Mouse (Mus musculus): ENCODE data around the gene Tubd1.

The Tubd1 gene

GRCm38 (mm10) chr11:86599378-86600208 is 54.8 kb downstream of the Tubd1 start:
- no peak for DNase-seq (ENCODE audit: low spot score in 2 of 2)

GRCm38 (mm10) chr11:86600209-86600557 is 55.4 kb downstream of the Tubd1 start:
- no peak for DNase-seq (ENCODE audit: low spot score in 2 of 2)

GRCm38 (mm10) chr11:86602116-86602515 is 57.3 kb downstream of the Tubd1 start:
- DNase-seq (ENCODE audit: low spot score in 2 of 2), result no peak

DNA sequence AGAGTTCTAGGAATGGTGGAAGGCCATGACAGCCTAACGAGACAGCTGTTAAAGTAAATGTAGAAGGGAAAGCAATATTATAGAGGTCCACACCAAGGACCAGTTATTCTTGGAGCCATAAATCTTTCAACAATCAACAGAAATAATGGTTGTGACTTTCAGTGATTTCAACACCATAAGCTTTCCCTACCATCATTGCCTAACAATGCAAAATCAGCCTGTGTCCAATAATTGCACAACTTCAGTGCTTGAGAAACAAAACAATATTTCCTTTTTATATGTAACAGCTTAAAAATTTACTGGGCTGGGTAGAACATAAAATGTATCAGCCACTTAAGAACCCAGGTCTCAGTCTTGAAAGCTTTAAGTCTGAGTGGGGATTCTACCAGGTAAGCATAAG is 58.9 kb downstream of the Tubd1 start:
- no peak for DNase-seq (ENCODE audit: low spot score in 2 of 2)

DNA sequence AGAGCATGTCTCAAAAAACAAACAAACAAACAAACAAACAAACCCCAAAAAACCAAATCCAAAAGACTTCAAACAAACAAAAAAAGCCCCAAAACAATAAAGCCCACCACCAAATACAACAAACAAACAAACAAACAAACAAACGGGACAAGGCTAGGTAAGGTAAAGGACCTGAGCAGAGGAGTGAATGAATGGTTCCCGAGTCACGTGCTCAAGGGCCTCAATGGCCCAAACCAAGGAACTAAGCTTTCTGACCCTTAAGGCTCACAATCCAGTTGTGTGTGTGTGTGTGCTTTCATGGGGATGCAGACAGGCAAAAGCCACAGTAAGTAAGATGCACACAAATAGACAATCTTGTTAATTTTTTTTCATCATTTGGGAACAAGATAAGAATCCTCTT is 59.5 kb downstream of the Tubd1 start:
- DNase-seq (ENCODE audit: low spot score in 2 of 2), result no peak

DNA sequence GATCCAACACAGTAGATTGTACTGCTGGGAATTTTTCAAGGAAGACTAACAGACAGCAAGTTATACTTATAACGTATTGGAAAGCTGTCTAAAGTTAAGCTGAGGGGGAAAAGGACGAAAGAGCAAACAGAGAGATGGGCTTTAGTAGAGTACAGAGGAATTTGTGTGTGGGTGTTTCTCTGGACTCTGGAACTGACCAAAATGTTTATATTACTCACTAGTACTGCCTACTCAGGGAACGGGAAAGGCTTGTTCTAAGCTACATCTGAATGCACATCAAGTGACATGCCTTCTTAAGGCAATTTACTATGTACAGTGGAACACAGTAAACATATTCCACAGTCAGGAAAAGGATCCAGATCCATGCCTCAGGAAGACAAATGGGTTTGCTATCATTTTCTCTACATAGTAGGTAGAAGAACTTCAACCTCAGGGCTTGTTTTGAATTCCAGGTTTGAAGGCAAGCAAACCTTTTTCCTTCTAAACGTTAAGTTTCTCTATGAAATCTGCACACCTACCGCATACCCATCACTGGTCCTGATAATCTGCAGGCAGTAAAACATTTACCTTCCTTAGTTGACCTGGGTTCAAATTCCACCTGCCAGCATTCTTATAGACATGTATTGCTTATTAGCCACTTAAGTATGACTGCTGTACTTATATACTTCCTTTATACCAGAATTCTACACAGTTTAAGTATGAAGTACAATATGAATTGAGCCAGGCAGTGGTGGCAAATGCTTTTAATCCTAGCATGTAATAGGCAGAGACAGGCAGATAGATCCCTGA is 60.1 kb downstream of the Tubd1 start:
- no peak for DNase-seq (ENCODE audit: low spot score in 2 of 2)

GRCm38 (mm10) chr11:86606621-86607339 is 62.0 kb downstream of the Tubd1 start:
- DNase-seq (ENCODE audit: low spot score in 2 of 2), result no peak

DNA sequence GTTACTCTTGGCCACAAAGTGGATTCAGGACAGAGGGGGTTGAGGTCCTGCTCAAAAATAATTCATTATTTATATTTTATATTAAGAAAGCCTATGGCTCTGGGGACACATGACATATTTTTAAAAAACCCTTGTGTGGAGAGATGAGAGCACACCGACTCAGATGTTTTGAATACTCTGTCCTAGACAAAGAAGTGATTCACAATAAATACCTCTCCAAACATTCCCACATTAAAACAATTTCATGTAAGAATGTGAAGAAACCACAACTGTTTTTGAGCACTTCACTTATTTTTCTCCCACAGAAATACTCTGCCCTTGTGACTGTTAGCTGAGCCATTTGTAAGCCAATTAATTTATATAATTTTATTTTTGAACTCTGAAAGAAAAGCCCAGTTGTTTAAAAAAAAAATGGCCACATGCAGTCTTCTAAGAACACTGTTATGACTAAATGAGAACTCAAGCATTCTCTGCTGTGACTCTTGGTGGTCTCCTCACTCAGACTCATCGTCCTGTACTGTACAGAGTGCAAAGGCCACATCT is 63.1 kb downstream of the Tubd1 start:
- DNase-seq (ENCODE audit: low spot score in 2 of 2), result no peak

GRCm38 (mm10) chr11:86610239-86610638 is 65.4 kb downstream of the Tubd1 start:
- no peak for DNase-seq (ENCODE audit: low spot score in 2 of 2)

DNA sequence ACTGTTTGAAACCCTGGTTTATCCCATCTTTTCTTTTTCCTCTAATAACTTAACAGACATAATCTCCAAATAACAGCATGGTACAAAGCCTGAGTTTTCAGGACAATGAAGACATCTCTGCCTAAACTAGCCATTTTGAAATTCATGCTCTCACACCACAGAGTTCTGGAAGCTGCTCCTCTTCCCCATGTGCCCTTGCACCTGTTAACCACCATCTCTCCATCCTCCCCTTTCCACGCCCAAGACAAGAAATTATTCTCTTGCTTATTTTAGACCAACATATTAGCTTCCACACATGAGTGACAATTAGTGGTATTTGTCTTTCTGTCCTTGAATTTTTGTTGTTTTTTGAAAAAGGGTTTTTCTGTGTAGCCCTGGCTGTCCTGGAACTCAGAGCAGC is 67.2 kb downstream of the Tubd1 start:
- no peak for DNase-seq (ENCODE audit: low spot score in 2 of 2)

DNA sequence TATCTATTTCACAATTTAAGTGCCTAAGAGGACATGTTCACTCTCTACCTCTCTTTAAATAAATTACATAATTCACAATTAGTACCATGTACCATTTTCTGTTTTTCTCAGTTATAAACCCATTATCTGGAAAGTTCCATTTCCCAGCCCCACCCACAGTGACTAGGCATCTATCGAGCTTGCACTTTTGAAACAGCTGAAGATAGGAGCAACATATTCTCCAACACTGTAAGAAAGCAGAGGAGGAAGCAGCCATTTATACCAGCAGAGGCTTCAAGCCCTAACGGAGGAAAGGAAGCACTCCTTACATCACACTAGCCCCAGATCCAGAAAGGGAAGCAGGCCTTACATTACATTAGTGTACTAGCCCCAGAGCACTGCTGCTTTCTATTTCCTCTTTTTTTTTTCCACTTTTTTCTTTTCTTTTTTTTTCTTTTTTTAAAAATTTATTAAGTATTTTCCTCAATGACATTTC is 69.3 kb downstream of the Tubd1 start:
- DNase-seq (ENCODE audit: low spot score in 2 of 2), result peak; percentile 54 to 56

DNA sequence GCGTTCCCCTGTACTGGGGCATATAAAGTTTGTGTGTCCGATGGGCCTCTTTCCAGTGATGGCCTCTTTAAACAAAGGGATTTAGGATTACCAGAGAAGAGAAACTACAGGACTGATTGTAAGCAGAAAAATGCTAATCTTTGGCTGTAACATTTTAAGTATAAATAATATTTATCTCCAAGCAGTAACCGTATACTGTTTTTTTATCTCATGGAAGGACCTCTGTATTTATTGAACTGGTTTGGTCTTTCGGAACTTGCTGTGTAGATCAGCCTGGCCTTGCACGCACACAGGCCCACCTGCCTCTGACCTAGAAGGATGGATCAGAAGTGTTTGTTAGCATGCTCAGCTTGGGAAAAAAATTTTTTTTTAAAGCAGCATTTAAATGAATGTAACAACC is 69.8 kb downstream of the Tubd1 start:
- no peak for DNase-seq (ENCODE audit: low spot score in 2 of 2)
